19 mouse cellular contexts compared by ENCODE assay signal in genomic region chrX:101472202-101472601, GRCm38 (mm10). TPM values are rescaled to one million over a fixed set of nuclear protein-coding genes. Genes with fewer than 3 reads are reported as not detected.
DNase-seq lines count a peak whose midpoint lies in the region; TF ChIP-seq lines count a peak whose summit lies in the region.
"Had no signal": no experiment of that assay in that cellular context is flagged by ENCODE, and none has a peak within 500 bp of the region (broad histone marks: within the 10 kb centered on the region; RNA-seq: fewer than 3 reads in every experiment).

No protein-coding gene starts in this region.

- H3K4me2 ChIP-seq in CH12.LX (ENCODE audit: insufficient read depth, low read depth, poor library complexity, severe bottlenecking), result no peak overlapping the region
- H3K4me2 ChIP-seq: embryonic facial prominence, embryonic 12.5 days; heart, embryonic 11.5 days; heart, embryonic 15.5 days; hindbrain, embryonic 14.5 days; intestine, embryonic 15.5 days had no signal

- TF ChIP-seq POLR2A in CH12.LX (IDR thresholded peaks at IDR 0.05; ENCODE audit: low read depth, low read length), result no peak

- TF ChIP-seq RAD21 in CH12.LX (IDR thresholded peaks at IDR 0.05; ENCODE audit: low read depth, low read length), result no peak

- in situ Hi-C loops in CH12.LX (cut with MboI; ENCODE audit: low pct_ligation_motif_present, low pct_unique_long_range_greater_than_20kb, low sequenced_read_pairs), result no loop called here

- H3K4me3 ChIP-seq in CH12.LX (replicated peaks in 1 of 3; ENCODE audit: low read depth in 2 of 3, low read length in 2 of 3, poor library complexity in 1 of 3), result no peak overlapping the region
- no peak overlapping the region for H3K4me3 ChIP-seq in limb, embryonic 10.5 days
- H3K4me3 ChIP-seq: embryonic facial prominence, embryonic 12.5 days; heart, adult 2 months; heart, embryonic 15.5 days; hindbrain, embryonic 10.5 days; intestine, embryonic 15.5 days had no signal

- peak; percentile 74 for TF ChIP-seq EP300 in CH12.LX (IDR thresholded peaks at IDR 0.05; ENCODE audit: low read length)

- no peak overlapping the region for H3K27ac ChIP-seq in CH12.LX (ENCODE audit: insufficient read depth, low read depth)
- no peak overlapping the region for H3K27ac ChIP-seq in limb, embryonic 10.5 days
- H3K27ac ChIP-seq: embryonic facial prominence, embryonic 12.5 days; heart, adult 2 months; heart, embryonic 15.5 days; hindbrain, embryonic 10.5 days; hindbrain, embryonic 14.5 days; intestine, embryonic 15.5 days had no signal

- H3K4me1 ChIP-seq in CH12.LX (ENCODE audit: control insufficient read depth in 1 of 2, insufficient read depth in 2 of 2), result no peaks in the 10 kb centered on the region
- H3K4me1 ChIP-seq in limb, embryonic 10.5 days, result no peaks in the 10 kb centered on the region
- H3K4me1 ChIP-seq: embryonic facial prominence, embryonic 12.5 days; heart, embryonic 15.5 days; hindbrain, embryonic 10.5 days; intestine, embryonic 15.5 days had no signal

- TF ChIP-seq CTCF in CH12.LX (conservative IDR thresholded peaks at IDR 0.05 in 1 of 2, IDR thresholded peaks at IDR 0.05 in 1 of 2; ENCODE audit: low read depth in 2 of 2, low read length in 2 of 2), result no peak

- no peaks in the 10 kb centered on the region for H3K79me2 ChIP-seq in CH12.LX (replicated peaks; ENCODE audit: control insufficient read depth, extremely low read depth, insufficient read depth, poor library complexity, severe bottlenecking)

- WGBS in limb, embryonic 10.5 days, result 96% methylated on average over 4 of the region's 4 CpGs

- no peaks in the 10 kb centered on the region for H3K27me3 ChIP-seq in CH12.LX (replicated peaks)
- peaks cover 48% of the 10 kb centered on the region; the same call in 1 of the 2 replicates for H3K27me3 ChIP-seq in limb, embryonic 10.5 days (ENCODE audit: low read depth, poor library complexity, severe bottlenecking)
- H3K27me3 ChIP-seq: embryonic facial prominence, embryonic 12.5 days; heart, embryonic 15.5 days; intestine, embryonic 15.5 days had no signal

- peaks cover 15 to 38% of the 10 kb centered on the region in 2 experiments for H3K36me3 ChIP-seq in CH12.LX (replicated peaks in 1 of 2; ENCODE audit: control insufficient read depth in 1 of 2, insufficient read depth in 1 of 2, low read length in 1 of 2)
- peaks cover 73% of the 10 kb centered on the region for H3K36me3 ChIP-seq in limb, embryonic 10.5 days
- H3K36me3 ChIP-seq: embryonic facial prominence, embryonic 12.5 days; heart, embryonic 15.5 days; intestine, embryonic 15.5 days had no signal

- dilution Hi-C loops in CH12.LX (cut with MboI; ENCODE audit: extremely low pct_ligation_motif_present, extremely low pct_unique_long_range_greater_than_20kb, low sequenced_read_pairs), result no loop called here

- no peak overlapping the region for H3K9ac ChIP-seq in CH12.LX (ENCODE audit: insufficient read depth, low read depth)
- H3K9ac ChIP-seq: embryonic facial prominence, embryonic 12.5 days; heart, embryonic 15.5 days; hindbrain, embryonic 14.5 days; intestine, embryonic 15.5 days had no signal

- peak; percentile 49 for DNase-seq in adrenal gland, adult 2 months
- DNase-seq in adrenal gland, postnatal 25 days, result no peak
- no peak for DNase-seq in CH12.LX (ENCODE audit: extremely low read depth)
- peak; percentile 12 for DNase-seq in adrenal gland, postnatal 10 days
- DNase-seq in cerebellum, adult 9-10 months, result no peak
- DNase-seq in limb, embryonic 10.5 days (ENCODE audit: low spot score), result no peak
- DNase-seq in liver, result no peak
- DNase-seq: cerebellum, adult 11 months; cerebellum, adult 8-10 months; cerebellum, postnatal 25 days; gastrocnemius, postnatal 14 days; heart, adult 2 months; kidney, adult 18-20 months had no signal

- H3K9me3 ChIP-seq in CH12.LX (replicated peaks; ENCODE audit: low read length), result no peaks in the 10 kb centered on the region
- H3K9me3 ChIP-seq in limb, embryonic 10.5 days (replicated peaks), result no peaks in the 10 kb centered on the region
- H3K9me3 ChIP-seq: embryonic facial prominence, embryonic 12.5 days; heart, embryonic 15.5 days; hindbrain, embryonic 10.5 days; intestine, embryonic 15.5 days had no signal

TF ChIP-seq in CH12.LX, 34 proteins besides CTCF, POLR2A, EP300 and RAD21:
- no peak for TF ChIP-seq KAT2A (IDR thresholded peaks at IDR 0.05; ENCODE audit: insufficient replicate concordance, low read length)
- TF ChIP-seq BHLHE40 (IDR thresholded peaks at IDR 0.05; ENCODE audit: low read depth, low read length), result 0 out of 2 replicates have a peak, but pooled peaks have one; percentile 34
- TF ChIP-seq JUND (conservative IDR thresholded peaks at IDR 0.05; ENCODE audit: low read depth, low read length), result peak; percentile 85
- TF ChIP-seq SMC3 (IDR thresholded peaks at IDR 0.05; ENCODE audit: low read depth, low read length), result no peak
- TF ChIP-seq TCF12 (IDR thresholded peaks at IDR 0.05; ENCODE audit: low read depth, low read length), result no peak
- no peak for TF ChIP-seq PAX5 (IDR thresholded peaks at IDR 0.05; ENCODE audit: low read length)
- no peak for TF ChIP-seq MYC (IDR thresholded peaks at IDR 0.05; ENCODE audit: low read depth, low read length)
- no peak for TF ChIP-seq NRF1 (IDR thresholded peaks at IDR 0.05; ENCODE audit: low read depth, low read length)
- no peak for TF ChIP-seq UBTF (IDR thresholded peaks at IDR 0.05; ENCODE audit: low read depth, low read length)
- peak; percentile 87 for TF ChIP-seq IRF4 (IDR thresholded peaks at IDR 0.05; ENCODE audit: low read depth, low read length)
- TF ChIP-seq MXI1 (IDR thresholded peaks at IDR 0.05; ENCODE audit: low read depth, low read length), result no peak
- peak; percentile 77 for TF ChIP-seq JUN (IDR thresholded peaks at IDR 0.05; ENCODE audit: insufficient read depth, low read depth, low read length)
- TF ChIP-seq ZMIZ1 (IDR thresholded peaks at IDR 0.05; ENCODE audit: low read depth, low read length), result no peak

RNA-seq across cellular contexts. Expression of gene Itgb1bp2, which starts 23.3 kb away (rescaled TPM):
- under 1 TPM; 0.43 to 0.73 TPM for total RNA-seq in adrenal gland, adult 2 months (2021)
- 0.10 TPM in 1 of 2 replicates, not detected in the other for polyA plus RNA-seq in adrenal gland, adult 2 months (2012; rRNA removed)
- 0.94 and 1.2 TPM in 2 replicates for total RNA-seq in adrenal gland, postnatal 25 days (2021)
- total RNA-seq in CH12.LX (2012; rRNA removed) (0.88 and 1.3 TPM in 2 replicates), CH12.LX (2014; rRNA removed) (1.1 and 1.6 TPM in 2 replicates)
- polyA plus RNA-seq in CH12.LX (2012; ENCODE audit: insufficient read length, low read depth), result 1.2 and 1.4 TPM in 2 replicates
- 10 to 100 TPM in 1 of 2 experiments, 1 to 10 TPM in 1; 8.9 to 43.1 TPM for total RNA-seq in adrenal gland, postnatal 10 days (2021)
- polyA plus RNA-seq in limb, embryonic 10.5 days (2016; fragmentation: Nextera tagmentation; extraction: Ambion mirVana), result 2.2 and 2.9 TPM in 2 replicates

RNA-seq across cellular contexts. Expression of gene Nono, which starts 43.1 kb away (rescaled TPM):
- total RNA-seq in adrenal gland, adult 2 months (2021), result 100 to 1,000 TPM; 208 to 263 TPM
- 31.1 and 46.6 TPM in 2 replicates for polyA plus RNA-seq in adrenal gland, adult 2 months (2012; rRNA removed)
- 218 and 222 TPM in 2 replicates for total RNA-seq in adrenal gland, postnatal 25 days (2021)
- total RNA-seq in CH12.LX (2012; rRNA removed), result 314 and 325 TPM in 2 replicates
- 388 and 398 TPM in 2 replicates for total RNA-seq in CH12.LX (2014; rRNA removed)
- polyA plus RNA-seq in CH12.LX (2012; ENCODE audit: insufficient read length, low read depth), result 535 and 618 TPM in 2 replicates
- 100 to 1,000 TPM; 185 to 186 TPM for total RNA-seq in adrenal gland, postnatal 10 days (2021)
- 627 and 644 TPM in 2 replicates for polyA plus RNA-seq in limb, embryonic 10.5 days (2016; fragmentation: Nextera tagmentation; extraction: Ambion mirVana)

RNA-seq across cellular contexts. Expression of gene Zmym3, which starts 51.6 kb away (rescaled TPM):
- total RNA-seq in adrenal gland, adult 2 months (2021), result 10 to 100 TPM; 60.1 to 60.8 TPM
- 56.8 and 65.1 TPM in 2 replicates for polyA plus RNA-seq in adrenal gland, adult 2 months (2012; rRNA removed)
- 77.9 and 131 TPM in 2 replicates for total RNA-seq in adrenal gland, postnatal 25 days (2021)
- 18.0 and 18.8 TPM in 2 replicates for total RNA-seq in CH12.LX (2012; rRNA removed)
- 16.6 and 16.7 TPM in 2 replicates for total RNA-seq in CH12.LX (2014; rRNA removed)
- 31.3 TPM in 2 replicates for polyA plus RNA-seq in CH12.LX (2012; ENCODE audit: insufficient read length, low read depth)
- 10 to 100 TPM; 54.9 to 91.8 TPM for total RNA-seq in adrenal gland, postnatal 10 days (2021)
- 23.0 and 30.8 TPM in 2 replicates for polyA plus RNA-seq in limb, embryonic 10.5 days (2016; fragmentation: Nextera tagmentation; extraction: Ambion mirVana)

Comparison
In these comparisons a context has a peak if more than half of its experiments do, and no peak if none do; other contexts are left out.
1. DNase-seq: peak in adrenal gland, adult 2 months (single experiment) and adrenal gland, postnatal 10 days (single experiment); none in adrenal gland, postnatal 25 days (single experiment), CH12.LX (single experiment), cerebellum, adult 9-10 months (single experiment), limb, embryonic 10.5 days (single experiment) and liver (single experiment).